Mouse (Mus musculus) embryonic facial prominence, embryonic 11.5 days (tissue): ENCODE results near the gene Gpr68. TPM values are rescaled to one million over a fixed set of nuclear protein-coding genes. Genes with fewer than 3 reads are reported as not detected.

Experiments used
- ATAC-seq: fragments of 200-750 bp; cut with Nextera tagmentation; replicated peaks from 2 replicates; pipeline ENCODE4 v1.8.0; 2017; ENCODE audit warnings: low read depth; ENCODE audit not compliant: insufficient number of reproducible peaks, low FRiP score, low TSS enrichment
- DNase-seq: peaks from one replicate; pipeline ENCODE4 v3.0.0-alpha.2; 2015; ENCODE audit warnings: low spot score
- H3K27ac ChIP-seq: fragments of 300-500 bp; sonication (generic); replicated peaks from 2 replicates; pipeline ENCODE4 v1.5.1; 2014; ENCODE audit warnings: mild to moderate bottlenecking, low read depth, low read length, control low read depth
- H3K27me3 ChIP-seq: fragments of 300-500 bp; sonication (generic); 2 replicates; pipeline ENCODE4 v1.6.1; 2014; ENCODE audit warnings: mild to moderate bottlenecking, low read length, moderate library complexity, mixed read lengths; ENCODE audit not compliant: control insufficient read depth, insufficient read depth
- H3K36me3 ChIP-seq: fragments of 300-500 bp; sonication (generic); replicated peaks from 2 replicates; pipeline ENCODE4 v1.6.1; 2014; ENCODE audit warnings: low read depth, mild to moderate bottlenecking, low read length, moderate library complexity, mixed read lengths; ENCODE audit not compliant: control insufficient read depth, insufficient read depth
- H3K4me1 ChIP-seq: fragments of 300-500 bp; sonication (generic); 2 replicates; pipeline ENCODE4 v1.6.1; 2014; ENCODE audit warnings: low read length, mixed read lengths; ENCODE audit not compliant: control insufficient read depth, insufficient read depth
- H3K4me2 ChIP-seq: fragments of 300-500 bp; sonication (generic); 2 replicates; pipeline ENCODE4 v1.6.1; 2014; ENCODE audit warnings: low read depth, mild to moderate bottlenecking, control low read depth, low read length, moderate library complexity
- H3K4me3 ChIP-seq: fragments of 300-500 bp; sonication (generic); 2 replicates; pipeline ENCODE4 v1.5.1; 2014; ENCODE audit warnings: low read depth, low read length, control low read depth
- H3K9ac ChIP-seq: fragments of 300-500 bp; sonication (generic); replicated peaks from 2 replicates; pipeline ENCODE4 v1.6.1; 2014; ENCODE audit warnings: mild to moderate bottlenecking, control low read depth, low read length
- H3K9me3 ChIP-seq: fragments of 300-500 bp; sonication (generic); replicated peaks from 2 replicates; pipeline ENCODE4 v1.6.1; 2016; ENCODE audit warnings: mild to moderate bottlenecking, low read length, inconsistent platforms, mixed read lengths; ENCODE audit not compliant: control insufficient read depth
- WGBS: fragments of 180-500 bp; shearing (Covaris S2); extraction: QIAGEN DNeasy Blood & Tissue Kit; methylation state at CpG from one replicate; pipeline ENCODE4 v1.1.7; 2014; 5-methylcytosine and 5-hydroxymethylcytosine counted together
- polyA plus RNA-seq: library from polyadenylated mRNA; unstranded; fragments of >200 nt; fragmentation: Nextera tagmentation; extraction: Ambion mirVana; gene quantifications from 2 replicates; pipeline ENCODE4 v1.2.1, GENCODE M21; 2014

The Gpr68 gene
- polyA plus RNA-seq, 1 experiment from 2014 or later: 0.08 TPM

DNA sequence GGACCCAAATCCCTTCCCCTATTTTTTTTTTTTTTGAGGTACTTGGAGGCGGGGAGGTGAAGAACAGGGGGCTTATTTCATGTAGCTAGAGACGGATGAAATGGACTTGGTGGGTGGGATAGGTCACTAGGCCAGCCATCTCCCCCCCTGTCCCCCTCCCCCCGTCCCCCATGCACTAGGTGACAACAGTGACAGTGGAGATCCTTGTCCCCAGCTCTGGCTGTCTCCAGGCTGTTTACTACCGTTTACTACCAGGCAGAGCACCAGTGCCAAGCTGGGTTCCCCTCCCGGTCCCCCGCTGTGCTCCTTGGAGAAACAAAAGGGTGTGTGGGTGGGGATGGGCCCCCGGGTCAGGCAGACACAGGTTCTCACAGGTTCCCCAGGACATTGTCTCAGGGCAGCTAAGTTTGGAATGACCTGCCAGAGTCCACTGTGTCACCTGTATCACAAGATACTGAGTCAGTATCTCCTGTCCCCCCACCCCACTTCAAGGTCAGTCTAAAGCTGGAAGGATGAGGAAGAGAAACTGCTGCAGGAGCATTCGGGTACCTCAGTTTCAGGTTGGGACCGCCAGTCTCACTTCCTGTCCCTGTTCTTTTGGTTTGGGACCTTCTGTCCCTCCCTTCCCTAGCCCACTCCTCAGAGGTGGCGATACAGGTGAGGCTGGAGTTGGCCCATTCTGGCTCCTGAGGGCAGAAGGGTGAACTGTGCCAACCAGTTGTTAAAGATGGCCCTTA is 468 bp upstream of the Gpr68 start:
- Histone ChIP-seq H3K4me3 (peak overlapping the region; percentile 34; the same call in 1 of the 2 replicates), H3K36me3 (no peaks in the 10 kb centered on the region), H3K9ac (peak overlapping the region; percentile 55), H3K9me3 (no peaks in the 10 kb centered on the region), H3K27me3 (peaks cover 3% of the 10 kb centered on the region; the same call in 1 of the 2 replicates), H3K4me2 (peak overlapping the region; percentile 94), H3K4me1 (no peaks in the 10 kb centered on the region), H3K27ac (no peak overlapping the region)
- WGBS: 16% methylated on average over 10 of the region's 10 CpGs
- DNase-seq (no peak), ATAC-seq (no peak)

DNA sequence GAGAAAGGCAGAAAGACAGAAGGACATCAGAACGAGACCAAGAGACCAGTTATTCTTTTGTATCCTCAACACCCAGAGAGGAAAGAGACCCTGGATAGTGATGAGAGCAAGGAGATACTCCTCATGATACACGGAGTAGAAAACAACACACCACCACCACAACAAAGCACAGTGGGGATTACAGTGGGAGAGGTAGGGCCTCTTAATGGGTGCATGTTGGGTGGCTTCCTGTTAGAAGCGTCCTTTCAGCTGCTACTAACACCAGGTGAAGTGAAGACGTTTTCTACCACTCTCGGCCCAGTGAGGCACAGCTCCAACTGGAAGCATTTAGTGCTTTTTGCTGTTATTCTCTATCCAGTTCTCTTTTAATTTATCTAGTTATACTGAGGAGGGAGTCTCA is 1.1 kb downstream of the Gpr68 start:
- ATAC-seq: no peak
- H3K4me1 ChIP-seq: no peaks in the 10 kb centered on the region
- 79% methylated on average over 5 of the region's 5 CpGs for WGBS

DNA sequence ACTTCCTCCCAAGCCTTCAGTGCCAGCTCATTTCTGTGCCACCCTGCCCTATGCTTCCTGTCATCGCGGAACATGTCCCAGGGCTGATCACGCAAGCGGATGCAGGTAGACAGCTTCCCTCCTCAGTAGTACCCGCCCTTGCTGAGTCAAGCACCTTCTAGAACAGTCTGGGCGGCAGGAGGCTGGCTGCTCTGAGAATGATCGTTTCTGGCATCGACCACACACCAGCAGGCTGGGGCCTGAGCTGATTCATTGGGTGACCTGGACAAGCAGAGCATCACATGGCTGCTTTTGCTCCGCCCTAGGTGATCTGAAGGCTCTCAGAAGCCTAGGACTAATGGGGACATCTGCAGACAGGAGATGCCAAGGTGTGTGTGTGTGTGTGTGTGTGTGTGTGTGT is 4.2 kb downstream of the Gpr68 start:
- peaks cover 4% of the 10 kb centered on the region; the same call in 1 of the 2 replicates for H3K4me1 ChIP-seq
- no peaks in the 10 kb centered on the region for H3K36me3 ChIP-seq
- no peak overlapping the region for H3K9ac ChIP-seq
- H3K27me3 ChIP-seq: peaks cover 17% of the 10 kb centered on the region
- DNase-seq (no peak), ATAC-seq (no peak)
- no peak overlapping the region for H3K4me3 ChIP-seq
- WGBS: 82% methylated on average over 9 of the region's 9 CpGs
- no peak overlapping the region for H3K4me2 ChIP-seq
- no peak overlapping the region for H3K27ac ChIP-seq
- no peaks in the 10 kb centered on the region for H3K9me3 ChIP-seq

More for the DNA sequence above, 1.1 kb downstream of the Gpr68 start:
- peaks cover 3% of the 10 kb centered on the region; the same call in 1 of the 2 replicates for H3K27me3 ChIP-seq
- no peaks in the 10 kb centered on the region for H3K9me3 ChIP-seq
- DNase-seq: no peak
- no peak overlapping the region for H3K27ac ChIP-seq
- H3K9ac ChIP-seq: no peak overlapping the region
- no peaks in the 10 kb centered on the region for H3K36me3 ChIP-seq
- H3K4me2 ChIP-seq: no peak overlapping the region
- H3K4me3 ChIP-seq: no peak overlapping the region

DNA sequence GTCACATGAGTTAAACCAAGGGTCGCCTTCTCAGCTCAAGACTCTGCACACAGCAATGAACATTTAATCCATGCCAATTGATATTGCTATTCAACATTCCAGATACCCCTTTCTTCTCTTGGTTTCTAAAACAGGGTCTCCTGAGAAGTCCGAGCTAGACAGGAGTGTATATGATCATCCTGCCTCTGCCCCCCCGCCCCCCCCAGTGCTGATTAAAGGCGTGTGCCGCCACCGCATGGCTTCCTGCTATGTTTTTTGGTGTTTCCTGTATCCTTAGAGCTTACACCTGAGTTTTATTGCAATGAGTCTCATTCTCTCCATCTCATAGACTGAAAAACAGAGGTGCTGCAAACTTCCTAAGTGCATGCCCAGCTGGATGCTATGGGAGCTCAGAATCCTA is 6.6 kb downstream of the Gpr68 start:
- H3K9me3 ChIP-seq: no peaks in the 10 kb centered on the region
- H3K9ac ChIP-seq: no peak overlapping the region
- H3K36me3 ChIP-seq: no peaks in the 10 kb centered on the region
- WGBS: 84% methylated on average over 6 of the region's 6 CpGs
- H3K4me1 ChIP-seq: peaks cover 6% of the 10 kb centered on the region; the same call in 1 of the 2 replicates
- H3K4me2 ChIP-seq: no peak overlapping the region
- peaks cover 21% of the 10 kb centered on the region for H3K27me3 ChIP-seq
- ATAC-seq: no peak
- no peak overlapping the region for H3K4me3 ChIP-seq
- no peak overlapping the region for H3K27ac ChIP-seq
- DNase-seq: no peak

DNA sequence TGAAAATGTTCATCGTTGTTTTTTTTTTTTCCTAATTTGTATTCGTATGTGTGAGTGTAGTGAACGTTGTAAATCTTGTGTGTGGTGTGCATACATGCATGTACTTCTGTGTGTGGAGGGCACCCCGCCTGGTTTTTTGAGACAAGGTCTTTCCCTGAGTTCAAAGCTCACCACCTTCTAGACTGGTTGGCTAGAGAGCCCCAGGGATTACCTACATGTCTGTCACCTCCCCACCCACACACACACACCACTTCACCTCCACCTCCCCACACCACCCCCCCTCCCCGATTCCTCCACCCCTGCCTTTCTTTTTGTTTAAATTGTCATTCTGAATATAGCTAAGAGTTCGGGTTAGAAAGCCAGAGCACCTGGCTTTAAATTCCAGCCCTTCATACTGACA is 7.1 kb downstream of the Gpr68 start:
- Histone ChIP-seq H3K4me2 (no peak overlapping the region), H3K9ac (no peak overlapping the region), H3K9me3 (no peaks in the 10 kb centered on the region), H3K27me3 (peaks cover 21% of the 10 kb centered on the region), H3K4me1 (peaks cover 6% of the 10 kb centered on the region; the same call in 1 of the 2 replicates), H3K36me3 (no peaks in the 10 kb centered on the region), H3K4me3 (no peak overlapping the region), H3K27ac (no peak overlapping the region)
- ATAC-seq: no peak
- 71% methylated on average over 6 of the region's 6 CpGs for WGBS
- no peak for DNase-seq

DNA sequence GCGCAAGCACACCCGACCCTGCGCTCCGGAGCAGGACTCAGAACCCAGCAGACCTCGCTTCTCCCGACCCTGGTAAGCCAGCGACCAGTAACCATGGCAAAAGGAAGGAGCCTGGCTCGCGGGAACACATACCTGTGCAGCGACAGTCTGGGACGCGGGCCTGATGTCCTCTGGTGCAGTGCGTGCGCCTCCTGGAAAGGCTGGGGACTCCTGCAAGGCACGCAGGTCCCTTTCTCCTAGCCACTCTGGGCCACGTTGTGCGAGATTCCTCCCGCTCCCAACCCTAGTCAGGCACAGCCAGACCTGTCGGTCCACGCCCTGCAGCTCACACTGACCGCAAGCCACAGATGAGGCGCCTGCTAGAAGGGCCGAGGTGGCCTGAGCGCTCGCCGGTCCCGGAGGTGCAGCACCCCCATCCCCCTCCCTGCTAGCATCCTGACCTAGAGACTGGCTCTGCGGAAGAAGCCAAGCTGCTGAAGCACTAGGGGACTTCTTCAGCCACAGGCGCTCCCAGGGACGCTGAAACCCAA is 8.8 kb downstream of the Gpr68 start:
- under 1% methylated on average over 30 of the region's 30 CpGs for WGBS
- peaks cover 6% of the 10 kb centered on the region; the same call in 1 of the 2 replicates for H3K4me1 ChIP-seq
- DNase-seq (peak; percentile 23), ATAC-seq (0 out of 2 replicates have a peak, but pooled peaks have one; percentile 22)
- H3K36me3 ChIP-seq: no peaks in the 10 kb centered on the region
- no peak overlapping the region for H3K27ac ChIP-seq
- peak overlapping the region; percentile 30 for H3K4me3 ChIP-seq
- H3K9ac ChIP-seq: peak overlapping the region; percentile 39
- no peaks in the 10 kb centered on the region for H3K9me3 ChIP-seq
- H3K27me3 ChIP-seq: peaks cover 21% of the 10 kb centered on the region
- H3K4me2 ChIP-seq: peak overlapping the region; percentile 68

DNA sequence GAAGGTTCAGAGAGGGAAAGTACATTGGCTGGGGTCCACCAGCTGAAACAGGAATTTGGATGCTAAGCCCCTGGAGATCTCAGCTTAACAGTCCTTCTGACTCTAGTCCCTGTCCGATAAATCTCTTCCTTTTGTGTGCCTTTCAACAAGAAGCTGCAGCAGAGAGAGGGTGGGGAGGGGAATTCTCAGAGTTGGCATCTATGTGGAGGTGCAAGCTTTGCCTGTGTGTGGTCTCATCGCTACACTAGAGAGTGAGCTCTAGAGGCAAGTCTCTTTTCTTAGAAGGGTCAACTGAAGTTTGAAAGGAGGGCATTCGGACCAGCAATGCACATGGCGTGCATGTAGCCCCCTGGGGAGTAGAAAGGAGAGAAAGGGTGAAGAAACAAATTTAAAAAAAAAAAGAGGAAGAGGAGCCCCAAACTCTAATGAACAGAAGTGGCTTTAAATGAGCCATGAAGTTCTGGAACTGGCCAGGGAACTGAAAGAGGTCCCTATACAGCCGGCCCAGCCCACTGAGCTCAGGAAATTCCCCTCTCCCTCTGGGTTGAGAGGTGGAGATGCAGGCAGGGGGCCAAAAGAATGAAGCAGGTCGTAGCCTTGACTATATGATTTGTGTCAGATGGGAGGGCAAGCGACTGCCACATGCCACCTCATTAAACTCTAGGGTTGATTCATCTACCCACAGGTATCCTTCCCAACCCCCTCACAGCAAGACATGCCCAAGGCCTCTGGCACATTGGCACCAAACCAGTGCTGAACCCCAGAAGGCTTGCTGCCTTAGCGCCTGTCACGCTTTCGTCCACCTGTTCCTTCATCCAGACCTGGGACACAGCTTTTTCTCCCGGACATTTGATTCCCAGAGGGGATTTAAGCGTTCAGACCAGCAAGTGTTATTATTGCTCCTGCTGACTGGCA is 10.0 kb downstream of the Gpr68 start:
- no peaks in the 10 kb centered on the region for H3K36me3 ChIP-seq
- no peak for DNase-seq
- H3K4me1 ChIP-seq: peaks cover 6% of the 10 kb centered on the region; the same call in 1 of the 2 replicates
- H3K9ac ChIP-seq: no peak overlapping the region
- peaks cover 21% of the 10 kb centered on the region for H3K27me3 ChIP-seq
- H3K9me3 ChIP-seq: no peaks in the 10 kb centered on the region
- no peak overlapping the region for H3K4me3 ChIP-seq
- peak overlapping the region; percentile 68 for H3K4me2 ChIP-seq
- 28% methylated on average over 12 of the region's 12 CpGs for WGBS
- H3K27ac ChIP-seq: no peak overlapping the region
- no peak for ATAC-seq
